Mouse (Mus musculus): ENCODE results near the gene Gm49630. TPM values are rescaled to one million over a fixed set of nuclear protein-coding genes. Genes with fewer than 3 reads are reported as not detected.
"Not testable (repeated sequence)": the region's sequence is repeated elsewhere in the genome, so short reads cannot be mapped to it uniquely, and the experiment has no call there.

The Gm49630 gene
- total and polyA plus RNA-seq, 3 experiments: not detected

DNA sequence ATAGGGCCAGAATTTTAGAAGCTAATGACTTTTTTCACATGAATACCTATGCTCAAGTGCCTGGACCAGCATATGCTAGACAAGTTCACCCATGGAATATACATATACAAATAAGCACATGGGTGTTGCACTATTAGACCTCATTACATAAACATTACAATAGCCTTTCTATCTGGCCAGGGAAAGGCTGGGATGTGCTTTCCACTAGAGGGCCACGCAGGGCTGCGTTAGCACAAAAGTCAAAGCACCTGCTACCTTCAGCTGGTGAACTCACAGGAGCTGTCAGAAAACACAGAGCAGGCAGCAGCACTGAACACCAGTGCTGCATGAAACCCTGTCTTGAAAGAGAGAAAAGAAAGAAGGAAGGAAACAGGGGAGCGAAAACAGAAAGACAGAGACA lies 6.1 kb upstream of the Gm49630 start:
- H3K27ac ChIP-seq (ENCODE audit: insufficient read depth, low read depth); H3K27me3 ChIP-seq (replicated peaks); H3K4me1 ChIP-seq (ENCODE audit: control insufficient read depth in 1 of 2, insufficient read depth in 2 of 2); H3K9ac ChIP-seq (ENCODE audit: insufficient read depth, low read depth); H3K4me3 ChIP-seq (replicated peaks in 1 of 3; ENCODE audit: low read depth in 2 of 3, low read length in 2 of 3, poor library complexity in 1 of 3); DNase-seq (ENCODE audit: extremely low read depth); H3K9me3 ChIP-seq (replicated peaks; ENCODE audit: low read length); in situ Hi-C loops (cut with MboI; ENCODE audit: low pct_ligation_motif_present, low pct_unique_long_range_greater_than_20kb, low sequenced_read_pairs); dilution Hi-C loops (cut with MboI; ENCODE audit: extremely low pct_ligation_motif_present, extremely low pct_unique_long_range_greater_than_20kb, low sequenced_read_pairs); H3K79me2 ChIP-seq (replicated peaks; ENCODE audit: control insufficient read depth, extremely low read depth, insufficient read depth, poor library complexity, severe bottlenecking); H3K4me2 ChIP-seq (ENCODE audit: insufficient read depth, low read depth, poor library complexity, severe bottlenecking); H3K36me3 ChIP-seq (replicated peaks in 1 of 2; ENCODE audit: control insufficient read depth in 1 of 2, insufficient read depth in 1 of 2, low read length in 1 of 2): not testable (repeated sequence)

DNA sequence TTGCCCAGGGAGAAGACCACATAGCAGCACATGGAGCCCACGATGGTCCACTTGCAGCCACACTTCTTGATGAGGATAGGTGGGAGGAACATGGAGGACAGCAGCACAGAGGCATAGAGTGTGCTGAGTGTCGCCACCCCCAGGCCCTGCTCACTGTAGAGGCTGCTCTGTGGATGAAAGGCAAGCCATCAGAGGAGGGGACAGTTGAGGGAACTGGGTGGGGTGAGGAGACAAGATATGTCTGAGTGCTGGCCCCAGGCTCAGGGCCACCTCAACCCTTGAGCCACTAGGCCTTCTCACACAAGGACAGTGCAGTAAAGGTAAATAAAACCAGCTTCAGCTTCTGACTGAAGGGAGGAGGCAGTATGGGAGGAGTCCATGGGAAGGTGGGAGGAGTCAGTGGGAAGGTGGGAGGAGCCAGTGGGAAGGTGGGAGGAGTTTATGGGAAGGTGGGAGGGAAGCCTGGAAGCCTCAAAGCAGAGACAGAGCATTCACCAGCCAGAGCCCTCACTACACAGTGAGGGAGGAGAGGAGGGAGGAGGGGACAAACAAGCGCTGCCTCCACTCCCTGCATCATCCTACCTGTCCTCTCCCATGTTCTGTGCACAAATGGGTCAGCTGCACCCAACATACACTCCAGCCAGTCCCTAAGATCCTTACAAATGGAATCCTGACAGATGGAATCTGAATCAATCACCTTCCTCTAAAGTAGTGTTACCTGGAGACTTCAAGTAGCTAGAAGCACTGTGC lies 5.3 kb upstream of the Gm49630 start:
- H3K4me3 ChIP-seq (replicated peaks in 1 of 3; ENCODE audit: low read depth in 2 of 3, low read length in 2 of 3, poor library complexity in 1 of 3); H3K4me2 ChIP-seq (ENCODE audit: insufficient read depth, low read depth, poor library complexity, severe bottlenecking); H3K9ac ChIP-seq (ENCODE audit: insufficient read depth, low read depth); DNase-seq (ENCODE audit: extremely low read depth); H3K79me2 ChIP-seq (replicated peaks; ENCODE audit: control insufficient read depth, extremely low read depth, insufficient read depth, poor library complexity, severe bottlenecking); H3K27me3 ChIP-seq (replicated peaks); H3K4me1 ChIP-seq (ENCODE audit: control insufficient read depth in 1 of 2, insufficient read depth in 2 of 2); H3K36me3 ChIP-seq (replicated peaks in 1 of 2; ENCODE audit: control insufficient read depth in 1 of 2, insufficient read depth in 1 of 2, low read length in 1 of 2); dilution Hi-C loops (cut with MboI; ENCODE audit: extremely low pct_ligation_motif_present, extremely low pct_unique_long_range_greater_than_20kb, low sequenced_read_pairs); in situ Hi-C loops (cut with MboI; ENCODE audit: low pct_ligation_motif_present, low pct_unique_long_range_greater_than_20kb, low sequenced_read_pairs); H3K9me3 ChIP-seq (replicated peaks; ENCODE audit: low read length); H3K27ac ChIP-seq (ENCODE audit: insufficient read depth, low read depth): not testable (repeated sequence)

DNA sequence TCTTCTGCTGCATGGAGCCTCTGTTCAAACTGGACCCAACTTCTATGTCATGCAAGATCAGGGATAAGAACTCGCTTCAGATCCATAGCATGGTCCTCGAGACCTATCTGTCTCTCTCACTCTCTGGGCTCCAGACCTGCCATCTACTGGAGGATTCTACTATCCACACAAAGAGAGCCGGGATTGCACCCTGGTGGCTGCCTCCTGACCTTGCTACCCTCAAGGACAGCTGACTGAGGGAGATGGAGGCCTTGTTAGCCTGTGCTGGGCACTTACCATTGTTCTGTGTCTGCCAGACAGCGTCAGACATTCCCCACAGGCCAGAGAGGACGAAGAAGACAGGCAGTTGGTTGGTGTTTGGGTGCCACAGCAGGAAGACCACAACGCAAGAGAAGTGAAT lies 2.4 kb downstream of the Gm49630 start:
- H3K36me3 ChIP-seq (replicated peaks in 1 of 2; ENCODE audit: control insufficient read depth in 1 of 2, insufficient read depth in 1 of 2, low read length in 1 of 2); in situ Hi-C loops (cut with MboI; ENCODE audit: low pct_ligation_motif_present, low pct_unique_long_range_greater_than_20kb, low sequenced_read_pairs); H3K4me1 ChIP-seq (ENCODE audit: control insufficient read depth in 1 of 2, insufficient read depth in 2 of 2); H3K79me2 ChIP-seq (replicated peaks; ENCODE audit: control insufficient read depth, extremely low read depth, insufficient read depth, poor library complexity, severe bottlenecking); H3K4me3 ChIP-seq (replicated peaks in 1 of 3; ENCODE audit: low read depth in 2 of 3, low read length in 2 of 3, poor library complexity in 1 of 3); H3K9ac ChIP-seq (ENCODE audit: insufficient read depth, low read depth); dilution Hi-C loops (cut with MboI; ENCODE audit: extremely low pct_ligation_motif_present, extremely low pct_unique_long_range_greater_than_20kb, low sequenced_read_pairs); H3K4me2 ChIP-seq (ENCODE audit: insufficient read depth, low read depth, poor library complexity, severe bottlenecking); H3K9me3 ChIP-seq (replicated peaks; ENCODE audit: low read length); H3K27ac ChIP-seq (ENCODE audit: insufficient read depth, low read depth); DNase-seq (ENCODE audit: extremely low read depth); H3K27me3 ChIP-seq (replicated peaks): not testable (repeated sequence)

DNA sequence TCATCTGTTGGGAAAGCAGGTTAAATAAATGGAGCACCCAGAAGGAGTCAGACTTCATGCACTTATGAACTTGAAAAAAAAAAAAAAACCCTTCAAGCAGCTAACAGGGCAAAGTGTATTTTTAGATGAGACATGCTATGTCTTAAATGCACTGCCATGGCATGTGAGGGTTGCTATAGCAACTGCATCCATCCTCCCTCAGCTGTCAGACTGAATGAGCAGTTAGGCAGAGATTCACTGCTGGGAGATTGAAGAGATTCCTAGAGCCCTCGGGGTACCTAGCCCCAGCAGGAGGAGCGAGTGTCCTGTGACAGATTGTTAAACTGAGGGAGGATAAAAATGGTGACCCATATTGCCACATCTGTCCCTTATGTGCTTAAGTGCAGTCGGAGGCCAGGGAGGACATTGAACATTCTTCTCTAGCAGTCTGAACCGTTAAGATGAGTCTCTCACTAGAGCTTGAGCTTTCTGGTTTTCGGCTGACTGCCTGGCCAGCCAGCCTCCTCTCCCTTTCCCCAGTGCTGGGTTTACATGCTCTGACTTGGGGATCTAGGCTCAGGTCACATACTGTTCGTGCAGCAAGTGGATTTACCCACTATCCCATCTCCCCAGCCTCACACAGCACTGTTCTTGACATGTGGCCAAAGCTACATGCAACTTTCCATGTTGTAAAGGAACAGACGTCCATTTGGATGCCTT lies 5.0 kb downstream of the Gm49630 start:
- dilution Hi-C loops (cut with MboI; ENCODE audit: extremely low pct_ligation_motif_present, extremely low pct_unique_long_range_greater_than_20kb, low sequenced_read_pairs); in situ Hi-C loops (cut with MboI; ENCODE audit: low pct_ligation_motif_present, low pct_unique_long_range_greater_than_20kb, low sequenced_read_pairs): not testable (repeated sequence)

DNA sequence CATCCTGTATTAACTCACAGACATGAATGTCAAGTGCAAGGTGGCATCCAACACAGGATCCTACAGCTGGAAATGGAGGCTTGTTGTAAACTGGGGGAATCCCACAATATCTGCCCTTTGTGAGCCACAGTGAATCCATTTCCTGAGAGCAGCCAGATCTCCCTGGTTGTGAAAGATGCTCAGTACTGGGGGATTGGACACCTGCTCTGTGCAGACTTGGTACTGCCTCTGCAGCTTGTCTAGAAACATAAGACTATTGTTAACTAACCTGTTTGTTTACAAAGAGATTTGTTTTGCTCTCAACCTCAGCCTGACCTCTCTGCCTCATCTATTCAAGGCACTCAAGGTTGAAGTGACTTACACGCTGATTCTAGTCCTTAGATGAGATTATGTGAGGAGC lies 5.5 kb downstream of the Gm49630 start:
- H3K27me3 ChIP-seq (replicated peaks); H3K79me2 ChIP-seq (replicated peaks; ENCODE audit: control insufficient read depth, extremely low read depth, insufficient read depth, poor library complexity, severe bottlenecking); in situ Hi-C loops (cut with MboI; ENCODE audit: low pct_ligation_motif_present, low pct_unique_long_range_greater_than_20kb, low sequenced_read_pairs); H3K9ac ChIP-seq (ENCODE audit: insufficient read depth, low read depth); dilution Hi-C loops (cut with MboI; ENCODE audit: extremely low pct_ligation_motif_present, extremely low pct_unique_long_range_greater_than_20kb, low sequenced_read_pairs); H3K4me1 ChIP-seq (ENCODE audit: control insufficient read depth in 1 of 2, insufficient read depth in 2 of 2); H3K9me3 ChIP-seq (replicated peaks; ENCODE audit: low read length); H3K27ac ChIP-seq (ENCODE audit: insufficient read depth, low read depth); H3K4me3 ChIP-seq (replicated peaks in 1 of 3; ENCODE audit: low read depth in 2 of 3, low read length in 2 of 3, poor library complexity in 1 of 3); H3K4me2 ChIP-seq (ENCODE audit: insufficient read depth, low read depth, poor library complexity, severe bottlenecking); DNase-seq (ENCODE audit: extremely low read depth); H3K36me3 ChIP-seq (replicated peaks in 1 of 2; ENCODE audit: control insufficient read depth in 1 of 2, insufficient read depth in 1 of 2, low read length in 1 of 2): not testable (repeated sequence)

More for the DNA sequence above, 5.0 kb downstream of the Gm49630 start:
- H3K9me3 ChIP-seq (replicated peaks; ENCODE audit: low read length); H3K4me3 ChIP-seq (replicated peaks in 1 of 3; ENCODE audit: low read depth in 2 of 3, low read length in 2 of 3, poor library complexity in 1 of 3); H3K36me3 ChIP-seq (replicated peaks in 1 of 2; ENCODE audit: control insufficient read depth in 1 of 2, insufficient read depth in 1 of 2, low read length in 1 of 2); H3K79me2 ChIP-seq (replicated peaks; ENCODE audit: control insufficient read depth, extremely low read depth, insufficient read depth, poor library complexity, severe bottlenecking); H3K9ac ChIP-seq (ENCODE audit: insufficient read depth, low read depth); H3K4me2 ChIP-seq (ENCODE audit: insufficient read depth, low read depth, poor library complexity, severe bottlenecking); DNase-seq (ENCODE audit: extremely low read depth); H3K27ac ChIP-seq (ENCODE audit: insufficient read depth, low read depth); H3K4me1 ChIP-seq (ENCODE audit: control insufficient read depth in 1 of 2, insufficient read depth in 2 of 2); H3K27me3 ChIP-seq (replicated peaks): not testable (repeated sequence)

DNA sequence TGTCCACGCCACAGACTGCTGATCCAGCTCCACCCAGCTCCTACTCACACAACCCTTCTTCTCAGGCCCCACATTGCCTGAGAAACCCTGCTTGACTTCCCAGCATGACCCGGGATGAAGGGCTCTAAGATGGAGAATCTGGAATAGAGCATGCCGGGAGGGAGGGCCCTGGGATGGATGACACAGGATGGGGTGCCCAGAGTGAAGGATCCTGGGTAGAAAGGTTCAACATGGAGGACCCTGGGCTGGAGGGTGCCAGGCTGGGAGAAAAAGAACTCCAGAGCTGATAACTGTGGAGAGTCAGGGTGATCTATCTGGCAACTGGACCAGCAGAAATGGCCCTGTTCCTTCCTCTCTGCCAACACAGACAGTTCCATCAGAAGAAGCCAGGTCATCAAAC lies 6.2 kb downstream of the Gm49630 start:
- H3K36me3 ChIP-seq (replicated peaks in 1 of 2; ENCODE audit: control insufficient read depth in 1 of 2, insufficient read depth in 1 of 2, low read length in 1 of 2); in situ Hi-C loops (cut with MboI; ENCODE audit: low pct_ligation_motif_present, low pct_unique_long_range_greater_than_20kb, low sequenced_read_pairs); H3K27ac ChIP-seq (ENCODE audit: insufficient read depth, low read depth); H3K27me3 ChIP-seq (replicated peaks); H3K79me2 ChIP-seq (replicated peaks; ENCODE audit: control insufficient read depth, extremely low read depth, insufficient read depth, poor library complexity, severe bottlenecking); DNase-seq (ENCODE audit: extremely low read depth); H3K9ac ChIP-seq (ENCODE audit: insufficient read depth, low read depth); H3K4me3 ChIP-seq (replicated peaks in 1 of 3; ENCODE audit: low read depth in 2 of 3, low read length in 2 of 3, poor library complexity in 1 of 3); H3K4me2 ChIP-seq (ENCODE audit: insufficient read depth, low read depth, poor library complexity, severe bottlenecking); H3K9me3 ChIP-seq (replicated peaks; ENCODE audit: low read length); H3K4me1 ChIP-seq (ENCODE audit: control insufficient read depth in 1 of 2, insufficient read depth in 2 of 2); dilution Hi-C loops (cut with MboI; ENCODE audit: extremely low pct_ligation_motif_present, extremely low pct_unique_long_range_greater_than_20kb, low sequenced_read_pairs): not testable (repeated sequence)
